Comparison of ENCODE assay signal across 29 mouse cellular contexts in the genomic region with DNA sequence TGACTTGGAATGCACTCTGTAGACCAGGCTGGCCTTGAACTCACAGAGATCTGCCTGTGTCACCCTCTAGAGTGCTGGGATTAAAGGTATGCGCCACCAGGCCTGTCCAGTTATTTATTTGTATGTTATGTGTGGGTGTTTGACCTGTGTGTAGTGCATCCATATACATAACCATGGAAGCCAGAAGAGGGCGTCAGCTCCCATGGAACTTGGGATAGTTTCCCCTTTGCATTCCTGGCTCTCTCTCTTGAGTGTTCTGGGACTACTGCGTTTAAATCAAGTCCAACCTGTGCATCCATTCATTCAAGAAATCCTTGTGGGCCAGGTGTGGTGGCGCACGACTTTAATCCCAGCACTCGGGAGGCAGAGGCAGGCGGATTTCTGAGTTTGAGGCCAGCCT. TPM values are rescaled to one million over a fixed set of nuclear protein-coding genes. Genes with fewer than 3 reads are reported as not detected.
"Had no signal": no experiment of that assay in that cellular context is flagged by ENCODE, and none has a peak within 500 bp of the region (broad histone marks: within the 10 kb centered on the region; RNA-seq: fewer than 3 reads in every experiment).

No protein-coding gene starts in this region.

- DNase-seq: gastrocnemius, postnatal 14 days; gastrocnemius, postnatal 36 days; heart, adult 11 months; heart, adult 2 months; heart, postnatal 14 days; heart, postnatal 36 days; kidney, adult 11 months; kidney, adult 2 months; kidney, adult 9 months; kidney, postnatal 10 days; kidney, postnatal 36 days; liver; liver, embryonic 13.5 days had no signal

- H3K9ac ChIP-seq: heart, embryonic 13.5 days; heart, embryonic 15.5 days; hindbrain, embryonic 13.5 days; hindbrain, embryonic 15.5 days; limb, embryonic 12.5 days; liver, embryonic 13.5 days; liver, embryonic 15.5 days had no signal

- H3K27me3 ChIP-seq: hindbrain, embryonic 15.5 days had no signal

- H3K27ac ChIP-seq: heart, adult 2 months; heart, embryonic 13.5 days; heart, embryonic 15.5 days; hindbrain, embryonic 13.5 days; hindbrain, embryonic 15.5 days; hindbrain, postnatal 0 days; left cerebral cortex, adult 2 months; limb, embryonic 10.5 days; limb, embryonic 12.5 days; liver, embryonic 13.5 days; liver, embryonic 15.5 days had no signal

- H3K4me3 ChIP-seq: heart, adult 2 months; heart, embryonic 13.5 days; heart, embryonic 15.5 days; hindbrain, embryonic 13.5 days; hindbrain, embryonic 15.5 days; left cerebral cortex, adult 2 months; limb, embryonic 10.5 days; limb, embryonic 12.5 days; liver, embryonic 13.5 days; liver, embryonic 15.5 days had no signal

- H3K9me3 ChIP-seq: heart, embryonic 13.5 days; heart, embryonic 15.5 days; hindbrain, embryonic 13.5 days; hindbrain, embryonic 15.5 days; limb, embryonic 10.5 days; limb, embryonic 12.5 days; liver, embryonic 13.5 days; liver, embryonic 15.5 days had no signal

- H3K4me1 ChIP-seq: heart, embryonic 13.5 days; heart, embryonic 15.5 days; hindbrain, embryonic 15.5 days; limb, embryonic 10.5 days; limb, embryonic 12.5 days; liver, embryonic 13.5 days had no signal

- H3K36me3 ChIP-seq: heart, embryonic 13.5 days; heart, embryonic 15.5 days; hindbrain, embryonic 13.5 days; hindbrain, embryonic 15.5 days; limb, embryonic 10.5 days; limb, embryonic 12.5 days; liver, embryonic 13.5 days; liver, embryonic 15.5 days had no signal

RNA-seq across cellular contexts. Expression of a gene that starts 7.2 kb away (rescaled TPM):
- total RNA-seq: gastrocnemius, adult 18-20 months; gastrocnemius, adult 8-10 months; gastrocnemius, postnatal 14 days; gastrocnemius, postnatal 36 days; heart, adult 2 months; heart, postnatal 14 days; heart, postnatal 36 days; hematopoietic stem cell, adult 5-6 weeks had no signal
- polyA plus RNA-seq: gonadal fat pad, adult 2 months; heart, adult 2 months; heart, embryonic 11.5 days; heart, embryonic 15.5 days; heart, postnatal 0 days; kidney, adult 2 months; liver, embryonic 11.5 days had no signal
